Mouse (Mus musculus): ENCODE measurements around the gene Yap1. TPM values are rescaled to one million over a fixed set of nuclear protein-coding genes. Genes with fewer than 3 reads are reported as not detected.

The Yap1 gene
- polyA plus RNA-seq, 1 experiment from 2014 or later: 8.9 TPM

DNA sequence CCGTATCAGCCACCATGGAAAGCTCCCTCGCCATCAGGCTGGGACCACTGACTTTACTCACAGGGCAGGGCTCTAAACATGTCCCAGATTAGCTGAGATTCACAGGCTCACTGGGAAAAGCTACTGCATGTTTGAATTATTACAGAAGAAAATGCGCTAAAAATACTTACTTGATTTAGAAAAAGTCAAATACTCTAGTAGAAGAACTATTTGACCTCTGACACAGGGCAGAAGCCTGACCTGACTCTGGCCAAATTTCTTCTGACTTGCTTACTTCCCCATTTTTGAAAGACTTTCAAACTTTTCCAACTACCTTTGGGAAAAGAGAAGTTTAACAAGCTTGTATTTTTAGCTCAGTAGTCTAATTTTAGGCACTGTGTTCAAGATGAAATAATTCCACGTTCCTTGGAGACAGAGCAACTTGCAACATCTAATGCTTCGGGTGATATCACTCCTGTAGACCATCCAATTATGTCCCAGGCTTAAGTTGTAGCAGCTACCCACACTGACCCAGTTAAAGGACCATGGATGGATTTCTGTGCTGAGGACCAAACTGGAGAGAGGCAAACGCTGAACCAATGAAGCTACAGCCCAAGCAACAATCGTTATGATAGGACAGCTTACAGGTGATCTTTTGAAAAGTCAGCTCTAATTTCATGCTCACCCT, 60.5 kb downstream of the Yap1 start:
- ATAC-seq (replicated peaks): no peak
- H3K36me3 ChIP-seq: no peaks in the 10 kb centered on the region
- no peak overlapping the region for H3K27ac ChIP-seq (replicated peaks)
- no peak overlapping the region for H3K4me2 ChIP-seq (replicated peaks)
- H3K9me3 ChIP-seq: no peaks in the 10 kb centered on the region
- WGBS: 93% methylated on average over 7 of the region's 7 CpGs
- no peaks in the 10 kb centered on the region for H3K4me1 ChIP-seq
- H3K9ac ChIP-seq (replicated peaks): no peak overlapping the region
- H3K27me3 ChIP-seq: no peaks in the 10 kb centered on the region
- no peak overlapping the region for H3K4me3 ChIP-seq

DNA sequence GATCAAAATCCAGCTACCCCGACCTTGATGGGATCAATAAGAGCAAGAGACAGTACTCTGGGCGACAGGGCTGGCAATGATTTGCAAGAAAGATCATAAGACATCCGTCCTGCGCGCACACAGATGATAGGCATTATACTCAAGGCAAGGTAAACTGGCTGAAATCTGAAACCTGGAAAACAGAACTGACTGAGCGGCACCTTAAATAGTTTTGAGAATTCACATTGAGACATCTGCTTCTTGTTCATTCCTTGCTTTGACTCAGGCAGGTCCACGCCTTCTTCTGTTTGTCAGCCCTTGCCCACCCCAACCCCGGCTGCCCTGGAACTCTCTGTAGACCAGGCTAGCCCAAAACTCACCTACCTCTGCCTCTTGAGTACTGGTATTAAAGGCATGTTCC, 61.7 kb downstream of the Yap1 start:
- no peak overlapping the region for H3K4me2 ChIP-seq (replicated peaks)
- H3K27ac ChIP-seq (replicated peaks): no peak overlapping the region
- no peaks in the 10 kb centered on the region for H3K4me1 ChIP-seq
- WGBS: 93% methylated on average over 8 of the region's 8 CpGs
- H3K27me3 ChIP-seq: no peaks in the 10 kb centered on the region
- no peak overlapping the region for H3K9ac ChIP-seq (replicated peaks)
- no peaks in the 10 kb centered on the region for H3K36me3 ChIP-seq
- H3K9me3 ChIP-seq: no peaks in the 10 kb centered on the region
- no peak overlapping the region for H3K4me3 ChIP-seq
- ATAC-seq (replicated peaks): no peak

DNA sequence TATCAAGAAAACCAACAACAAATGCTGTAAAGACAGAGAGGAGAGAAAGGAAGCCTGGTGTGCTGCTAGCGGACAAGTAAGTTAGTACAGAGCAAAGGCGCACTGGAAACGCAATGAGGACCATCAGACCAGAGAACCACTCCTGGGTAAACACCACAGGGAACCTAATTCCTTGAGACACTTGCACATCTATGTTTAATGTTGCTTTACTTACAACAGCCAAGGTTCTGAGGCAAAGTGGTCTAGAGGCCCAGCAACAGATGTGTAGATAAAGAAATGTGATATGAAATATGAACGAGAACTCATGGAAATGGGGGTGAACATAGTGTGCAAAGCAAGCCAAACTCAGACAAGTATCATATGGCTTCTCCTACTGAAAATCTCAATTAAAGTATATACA, 64.3 kb downstream of the Yap1 start:
- no peaks in the 10 kb centered on the region for H3K9me3 ChIP-seq
- H3K27ac ChIP-seq (replicated peaks): no peak overlapping the region
- H3K9ac ChIP-seq (replicated peaks): no peak overlapping the region
- ATAC-seq (replicated peaks): no peak
- H3K4me2 ChIP-seq (replicated peaks): no peak overlapping the region
- 94% methylated on average over 4 of the region's 4 CpGs for WGBS
- H3K4me3 ChIP-seq: no peak overlapping the region
- H3K36me3 ChIP-seq: no peaks in the 10 kb centered on the region
- no peaks in the 10 kb centered on the region for H3K4me1 ChIP-seq
- no peaks in the 10 kb centered on the region for H3K27me3 ChIP-seq

DNA sequence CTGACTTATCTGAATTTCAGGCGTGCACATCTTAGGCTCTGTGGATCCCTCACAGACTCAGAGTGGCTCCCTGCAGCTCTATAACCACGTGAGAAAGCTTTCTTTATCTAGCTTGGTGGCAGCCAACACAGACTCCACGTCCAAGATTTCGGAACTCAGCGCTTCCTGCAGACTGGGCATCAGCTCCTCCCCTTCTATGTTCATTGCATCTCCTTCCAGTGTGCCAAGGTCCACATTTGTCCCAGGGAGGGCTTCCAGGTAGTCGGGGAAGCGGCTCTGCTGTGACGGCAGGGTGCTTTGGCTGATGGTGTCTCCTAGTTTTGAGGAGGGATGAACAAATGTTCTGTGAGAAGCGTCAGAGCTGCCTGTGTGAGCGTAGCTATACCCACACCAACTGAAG, 70.0 kb downstream of the Yap1 start:
- H3K4me1 ChIP-seq: no peaks in the 10 kb centered on the region
- no peaks in the 10 kb centered on the region for H3K27me3 ChIP-seq
- H3K4me3 ChIP-seq: no peak overlapping the region
- H3K4me2 ChIP-seq (replicated peaks): no peak overlapping the region
- H3K9me3 ChIP-seq: peaks cover 4% of the 10 kb centered on the region; the same call in 1 of the 2 replicates
- no peak for ATAC-seq (replicated peaks)
- no peak overlapping the region for H3K27ac ChIP-seq (replicated peaks)
- WGBS: 94% methylated on average over 10 of the region's 10 CpGs
- no peak overlapping the region for H3K9ac ChIP-seq (replicated peaks)
- peaks cover 21% of the 10 kb centered on the region for H3K36me3 ChIP-seq

DNA sequence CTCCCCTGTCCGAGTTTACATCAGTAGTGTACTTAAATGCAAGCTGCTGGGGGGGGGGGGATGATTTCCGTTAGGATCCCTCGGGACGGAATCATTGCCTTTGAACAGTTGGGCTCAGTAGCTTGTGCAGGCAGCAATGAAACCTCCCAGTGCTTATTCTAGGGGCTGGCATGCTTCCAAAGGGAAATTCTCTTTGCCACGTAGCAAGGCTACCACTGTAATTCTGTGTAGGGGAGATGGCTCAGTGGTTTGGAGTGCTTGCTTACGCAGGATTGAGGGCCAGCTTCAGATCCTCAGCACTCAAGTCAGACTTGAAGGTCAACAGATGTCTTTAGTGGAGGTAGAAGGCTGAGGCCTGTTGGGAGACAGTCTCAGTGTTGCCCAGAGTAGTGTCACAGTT, 74.8 kb downstream of the Yap1 start:
- Histone ChIP-seq H3K4me3 (no peak overlapping the region), H3K4me1 (no peaks in the 10 kb centered on the region), H3K27ac (replicated peaks) (no peak overlapping the region), H3K9me3 (peaks cover 4% of the 10 kb centered on the region; the same call in 1 of the 2 replicates), H3K4me2 (replicated peaks) (no peak overlapping the region), H3K36me3 (peaks cover 21% of the 10 kb centered on the region), H3K9ac (replicated peaks) (no peak overlapping the region), H3K27me3 (no peaks in the 10 kb centered on the region)
- WGBS: 68% methylated on average over 6 of the region's 6 CpGs
- peak; percentile 38; the same call in 1 of the 2 replicates for ATAC-seq (replicated peaks)

DNA sequence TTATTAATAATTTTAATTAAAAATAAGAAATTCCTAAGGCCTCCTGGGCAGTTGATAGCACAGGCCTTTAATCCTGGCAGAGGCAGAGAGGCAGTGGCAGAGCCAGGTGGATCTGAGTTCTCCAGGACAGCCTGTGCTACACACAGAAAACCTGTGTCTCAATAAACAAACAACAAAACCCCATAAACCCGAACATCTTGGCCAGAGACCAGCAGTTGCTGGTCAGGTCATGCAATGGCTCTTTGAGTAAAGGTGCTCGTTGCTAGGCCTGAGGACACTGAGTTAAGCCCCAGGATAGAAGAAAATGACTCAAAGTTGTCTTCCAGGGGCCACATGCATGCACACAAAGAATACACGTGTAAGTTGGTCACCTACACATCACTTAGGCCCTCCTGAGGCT, 75.5 kb downstream of the Yap1 start:
- no peak overlapping the region for H3K4me2 ChIP-seq (replicated peaks)
- H3K27me3 ChIP-seq: no peaks in the 10 kb centered on the region
- no peak overlapping the region for H3K4me3 ChIP-seq
- no peak for ATAC-seq (replicated peaks)
- 86% methylated on average over 3 of the region's 3 CpGs for WGBS
- H3K4me1 ChIP-seq: no peaks in the 10 kb centered on the region
- H3K9ac ChIP-seq (replicated peaks): no peak overlapping the region
- no peak overlapping the region for H3K27ac ChIP-seq (replicated peaks)
- peaks cover 4% of the 10 kb centered on the region; the same call in 1 of the 2 replicates for H3K9me3 ChIP-seq
- peaks cover 17% of the 10 kb centered on the region for H3K36me3 ChIP-seq

DNA sequence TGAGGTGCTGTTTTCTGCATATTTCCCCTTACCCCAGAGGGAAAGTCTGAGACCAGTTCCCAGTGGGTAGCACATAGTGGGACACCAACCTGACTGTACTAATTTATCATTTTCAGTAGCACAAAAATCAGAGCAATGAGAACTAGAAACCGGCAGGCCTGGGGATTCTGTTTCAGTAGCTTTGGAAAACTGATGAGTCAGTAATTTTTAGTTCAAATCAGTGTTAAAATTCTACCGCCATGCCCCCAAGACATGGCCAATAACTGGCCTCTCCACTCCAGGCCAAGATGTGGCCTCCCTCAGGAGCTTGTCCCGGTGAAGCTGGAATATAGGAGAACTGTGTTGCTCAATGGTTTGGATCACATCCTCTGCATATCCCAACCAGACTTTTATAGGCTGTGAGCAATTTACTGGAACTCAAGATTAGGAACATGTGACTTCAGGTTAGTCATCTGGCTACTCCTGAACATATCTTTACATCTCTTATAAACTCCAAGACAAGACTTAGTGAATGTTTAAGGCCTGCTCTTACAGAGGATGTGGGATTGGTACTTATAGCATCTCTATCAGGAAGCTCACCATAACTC, 76.1 kb downstream of the Yap1 start:
- 96% methylated on average over 3 of the region's 3 CpGs for WGBS
- Histone ChIP-seq H3K4me2 (replicated peaks) (no peak overlapping the region), H3K9me3 (peaks cover 4% of the 10 kb centered on the region; the same call in 1 of the 2 replicates), H3K4me1 (no peaks in the 10 kb centered on the region), H3K27me3 (no peaks in the 10 kb centered on the region), H3K36me3 (peaks cover 16% of the 10 kb centered on the region), H3K27ac (replicated peaks) (no peak overlapping the region), H3K4me3 (no peak overlapping the region), H3K9ac (replicated peaks) (no peak overlapping the region)
- ATAC-seq (replicated peaks): no peak

DNA sequence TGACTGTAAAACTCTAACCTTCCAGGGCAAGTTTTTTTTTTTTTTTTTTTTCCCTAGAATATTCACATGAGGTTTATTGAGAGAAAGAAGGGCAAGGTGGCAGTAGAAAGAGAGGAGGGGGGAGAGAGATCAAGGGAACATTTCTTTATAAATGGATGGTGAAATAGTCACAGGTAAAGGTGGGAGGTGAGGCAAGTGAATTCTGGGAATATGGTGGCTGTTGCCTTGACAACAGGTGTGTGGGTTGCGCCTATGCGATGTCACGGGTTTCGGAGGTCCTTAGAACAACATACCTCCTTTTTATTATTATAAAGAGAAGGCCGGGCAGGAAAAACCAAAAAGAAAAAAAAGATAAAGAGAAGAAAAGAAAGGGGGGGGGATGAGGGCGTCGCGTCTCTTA, 89.5 kb downstream of the Yap1 start:
- 52% methylated on average over 8 of the region's 8 CpGs for WGBS
- Histone ChIP-seq H3K27me3 (no peaks in the 10 kb centered on the region), H3K9me3 (no peaks in the 10 kb centered on the region), H3K27ac (replicated peaks) (no peak overlapping the region; the same call in 1 of the 2 replicates), H3K9ac (replicated peaks) (no peak overlapping the region), H3K4me1 (peaks cover 5% of the 10 kb centered on the region; the same call in 1 of the 2 replicates), H3K4me2 (replicated peaks) (peak overlapping the region; percentile 43), H3K4me3 (peak overlapping the region; percentile 27), H3K36me3 (no peaks in the 10 kb centered on the region)
- peak; percentile 39 for ATAC-seq (replicated peaks)

DNA sequence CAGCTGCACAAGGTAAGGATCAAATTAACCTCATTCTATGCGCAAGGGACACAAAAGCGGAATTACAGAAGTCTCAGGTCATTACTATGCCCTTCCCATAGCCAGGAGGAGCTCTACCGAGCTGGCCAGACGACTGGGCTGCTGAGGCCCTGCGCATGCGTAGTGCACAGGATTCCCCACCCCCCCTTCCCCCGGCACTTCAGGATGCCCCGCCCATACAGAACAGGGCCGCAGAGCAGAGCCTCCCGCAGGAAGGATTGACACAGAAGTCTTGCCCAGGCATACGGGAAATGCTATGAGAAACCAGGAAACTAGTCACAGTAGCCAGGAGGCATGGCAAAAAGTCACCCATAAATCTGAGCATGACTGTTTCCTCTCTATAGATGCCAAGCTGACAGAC, 89.9 kb downstream of the Yap1 start:
- Histone ChIP-seq H3K9me3 (no peaks in the 10 kb centered on the region), H3K27ac (replicated peaks) (no peak overlapping the region; the same call in 1 of the 2 replicates), H3K27me3 (no peaks in the 10 kb centered on the region), H3K4me3 (peak overlapping the region; percentile 27), H3K9ac (replicated peaks) (0 out of 2 replicates have a peak overlapping the region, but pooled peaks have one; percentile 2), H3K4me1 (peaks cover 5% of the 10 kb centered on the region; the same call in 1 of the 2 replicates), H3K4me2 (replicated peaks) (peak overlapping the region; percentile 43), H3K36me3 (no peaks in the 10 kb centered on the region)
- ATAC-seq (replicated peaks): peak; percentile 95
- 3% methylated on average over 11 of the region's 11 CpGs for WGBS

DNA sequence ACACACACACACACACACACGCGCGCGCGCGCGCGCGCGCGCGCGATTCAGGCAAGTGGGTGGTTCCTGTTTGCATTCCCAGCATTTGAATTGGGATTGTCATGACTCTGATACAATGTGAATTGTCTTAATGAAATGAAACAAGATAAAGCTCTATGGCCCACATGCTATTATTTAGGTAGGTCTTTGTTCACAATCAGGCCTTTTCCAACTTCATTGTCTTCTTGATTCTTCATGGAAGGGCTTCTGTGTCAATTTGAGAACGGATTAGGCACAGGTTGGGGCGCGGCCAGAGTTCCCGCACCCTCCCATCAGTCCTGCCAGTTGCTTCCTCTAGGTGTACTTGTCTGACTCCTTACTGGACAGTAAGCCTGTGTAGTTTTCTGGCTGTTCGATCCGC, 90.4 kb downstream of the Yap1 start:
- Histone ChIP-seq H3K4me3 (peak overlapping the region; percentile 27), H3K36me3 (no peaks in the 10 kb centered on the region), H3K27me3 (no peaks in the 10 kb centered on the region), H3K9ac (replicated peaks) (0 out of 2 replicates have a peak overlapping the region, but pooled peaks have one; percentile 2), H3K4me1 (peaks cover 5% of the 10 kb centered on the region; the same call in 1 of the 2 replicates), H3K4me2 (replicated peaks) (peak overlapping the region; percentile 43), H3K9me3 (no peaks in the 10 kb centered on the region), H3K27ac (replicated peaks) (no peak overlapping the region)
- ATAC-seq (replicated peaks): peak; percentile 71
- WGBS: 45% methylated on average over 19 of the region's 19 CpGs

DNA sequence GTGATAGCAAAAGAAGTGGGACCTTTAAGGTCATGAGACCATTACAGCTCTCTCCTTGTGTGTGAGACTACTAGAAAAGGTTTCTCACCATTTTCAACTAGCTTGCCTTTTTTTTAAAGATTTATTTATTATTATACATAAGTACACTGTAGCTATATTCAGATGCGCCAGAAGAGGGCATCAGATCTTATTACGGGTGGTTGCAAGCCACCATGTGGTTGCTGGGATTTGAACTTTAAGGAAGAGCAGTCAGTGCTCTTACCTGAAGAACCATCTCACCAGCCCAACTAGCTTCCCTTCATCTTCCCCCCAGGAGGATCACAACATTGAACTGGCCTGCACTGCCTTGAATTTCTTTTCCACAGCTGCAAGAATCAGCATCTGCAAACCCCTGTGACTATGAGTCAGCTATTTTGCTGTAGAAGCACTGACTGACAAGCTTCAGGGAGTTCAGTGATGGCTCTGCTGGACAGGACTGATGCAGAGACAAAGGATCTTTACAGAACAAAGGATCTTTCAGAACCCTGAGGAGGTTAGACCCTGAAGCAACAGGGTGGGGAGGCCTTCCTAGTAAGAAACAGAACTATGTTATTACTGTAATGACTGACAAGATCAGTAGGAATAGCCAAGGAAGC, 96.9 kb downstream of the Yap1 start:
- Histone ChIP-seq H3K27ac (replicated peaks) (no peak overlapping the region), H3K36me3 (no peaks in the 10 kb centered on the region), H3K27me3 (no peaks in the 10 kb centered on the region), H3K4me2 (replicated peaks) (no peak overlapping the region), H3K9ac (replicated peaks) (no peak overlapping the region), H3K4me1 (no peaks in the 10 kb centered on the region), H3K9me3 (no peaks in the 10 kb centered on the region), H3K4me3 (no peak overlapping the region)
- ATAC-seq (replicated peaks): no peak
- 82% methylated on average over 2 of the region's 2 CpGs for WGBS

DNA sequence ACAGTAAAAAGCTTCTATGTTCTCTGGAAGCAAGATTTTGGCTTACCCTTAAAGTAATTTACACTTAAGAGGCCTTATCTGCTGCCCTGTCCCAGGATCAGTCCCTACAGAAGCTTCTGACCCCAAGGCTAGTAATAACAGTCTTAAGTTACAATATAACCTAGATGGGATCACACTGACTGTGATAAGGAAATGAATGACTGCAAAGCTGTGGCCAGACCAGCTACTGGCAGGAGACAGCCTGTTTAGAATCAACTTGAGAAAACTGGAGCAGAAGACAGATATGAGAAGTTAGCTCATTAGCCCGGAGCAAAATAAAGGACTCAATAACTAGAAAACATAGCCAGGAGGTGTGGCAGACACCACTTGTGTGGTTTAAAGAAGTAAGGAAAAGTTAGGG, 97.8 kb downstream of the Yap1 start:
- WGBS: 97% methylated on average over 1 of the region's 1 CpGs
- ATAC-seq (replicated peaks): no peak
- H3K9ac ChIP-seq (replicated peaks): no peak overlapping the region
- no peak overlapping the region for H3K4me2 ChIP-seq (replicated peaks)
- no peaks in the 10 kb centered on the region for H3K36me3 ChIP-seq
- H3K4me3 ChIP-seq: no peak overlapping the region
- H3K27ac ChIP-seq (replicated peaks): no peak overlapping the region
- no peaks in the 10 kb centered on the region for H3K4me1 ChIP-seq
- H3K9me3 ChIP-seq: no peaks in the 10 kb centered on the region
- H3K27me3 ChIP-seq: no peaks in the 10 kb centered on the region
